Mouse (Mus musculus) large intestine, adult 2 months (tissue): ENCODE results near the gene Vstm4. TPM values are rescaled to one million over a fixed set of nuclear protein-coding genes. Genes with fewer than 3 reads are reported as not detected.

ENCODE experiments used
- DNase-seq: peaks from one replicate; pipeline ENCODE4 v3.0.0-alpha.2; 2012; ENCODE audit warnings: low read depth, low spot score
- WGBS: fragments of 180-500 bp; shearing (Covaris S2); methylation state at CpG from one replicate; pipeline ENCODE4 v1.1.7; 2018; 5-methylcytosine and 5-hydroxymethylcytosine counted together
- polyA plus RNA-seq: library from polyadenylated mRNA; depleted of rRNA; stranded (reverse); fragments of >200 nt; gene quantifications from 2 replicates; pipeline ENCODE4 v1.2.3, GENCODE M21; 2012

The Vstm4 gene
- polyA plus RNA-seq, 1 experiment, result 2.9 TPM

DNA sequence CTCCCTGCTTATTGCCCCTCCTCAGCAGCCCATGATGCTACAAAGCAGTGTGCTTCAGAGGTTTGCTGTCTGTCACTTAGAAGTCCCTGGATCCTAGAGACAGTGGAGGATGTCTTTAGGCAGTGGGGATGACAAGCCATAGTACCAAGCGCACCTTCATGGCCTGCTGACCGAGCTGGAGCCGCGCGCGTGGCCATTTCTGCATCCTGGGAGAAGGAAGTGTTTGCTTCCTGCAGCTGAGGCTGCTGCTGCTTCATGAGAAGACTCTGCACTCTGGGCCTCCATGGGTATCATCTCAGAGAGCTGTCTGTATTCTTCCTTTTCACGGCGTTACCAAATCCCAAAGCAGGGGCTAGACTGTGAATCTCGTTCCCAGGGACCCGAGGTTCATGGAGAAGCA lies 1.8 kb downstream of the Vstm4 start:
- WGBS, result 90% methylated on average over 10 of the region's 10 CpGs

DNA sequence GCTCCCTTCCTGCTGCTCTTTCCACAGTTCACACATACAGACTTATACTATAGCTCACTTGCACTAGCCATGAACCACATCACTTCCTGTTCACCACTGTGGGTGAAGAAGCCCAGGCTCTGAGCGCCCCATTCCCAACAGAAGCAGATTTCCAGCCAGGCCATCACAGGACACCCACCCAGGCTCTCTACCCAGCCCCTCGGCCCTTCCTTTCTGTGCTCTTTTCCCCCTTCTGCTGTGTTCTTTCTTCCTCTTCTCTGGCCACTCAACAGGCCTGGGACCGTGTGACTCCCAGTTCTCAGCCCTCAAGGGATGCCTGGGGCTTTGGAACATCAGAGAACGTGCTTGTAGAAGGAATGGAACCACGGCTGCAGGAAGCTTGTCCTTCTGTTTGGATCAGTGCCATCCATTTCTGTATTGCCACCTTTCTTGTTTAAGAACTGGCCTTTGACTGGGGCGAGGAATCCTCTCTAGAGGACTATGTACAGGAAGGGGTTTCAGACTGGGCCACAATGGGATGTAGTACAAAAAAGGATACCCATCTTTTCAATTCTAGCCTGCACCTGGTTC lies 2.5 kb downstream of the Vstm4 start:
- no peak for DNase-seq
- WGBS, result 68% methylated on average over 6 of the region's 6 CpGs

More for the DNA sequence above, 1.8 kb downstream of the Vstm4 start:
- no peak for DNase-seq

DNA sequence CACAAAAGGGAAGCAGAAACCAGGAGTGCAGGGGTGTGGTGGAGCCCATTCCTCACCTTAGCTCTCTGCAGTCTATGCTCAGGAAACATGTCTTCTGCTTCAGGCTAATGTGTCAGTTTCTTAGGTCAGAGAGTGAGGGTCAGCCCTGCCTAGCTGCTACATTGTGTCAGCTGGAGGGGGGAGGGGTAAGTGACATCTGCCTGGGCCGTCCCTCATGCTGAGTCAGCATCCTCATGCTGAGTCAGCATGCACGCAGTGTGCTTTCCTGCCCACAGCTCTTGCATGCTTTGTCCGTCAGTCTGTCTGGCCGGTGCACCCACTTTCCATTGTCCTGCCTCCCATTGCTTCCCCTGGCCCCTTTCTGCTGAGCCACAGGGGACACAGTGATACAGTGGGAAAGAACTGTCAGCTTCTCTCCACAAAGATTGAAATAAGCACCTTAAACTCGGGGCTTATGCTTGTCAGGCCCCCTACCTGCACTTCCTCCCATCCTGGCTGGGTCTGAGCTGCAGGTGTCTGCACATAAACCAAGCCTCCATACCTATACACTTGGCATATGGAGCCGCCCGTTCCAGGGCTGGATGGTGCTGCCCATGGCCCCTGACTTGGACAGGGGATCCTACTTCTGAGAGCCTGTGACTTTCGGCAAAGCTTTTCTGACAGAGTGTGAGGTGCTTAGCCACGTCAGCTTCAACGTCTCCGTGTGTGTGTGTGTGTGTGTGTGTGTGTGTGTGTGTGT lies 3.4 kb downstream of the Vstm4 start:
- WGBS, result 63% methylated on average over 11 of the region's 11 CpGs
- DNase-seq, result no peak

DNA sequence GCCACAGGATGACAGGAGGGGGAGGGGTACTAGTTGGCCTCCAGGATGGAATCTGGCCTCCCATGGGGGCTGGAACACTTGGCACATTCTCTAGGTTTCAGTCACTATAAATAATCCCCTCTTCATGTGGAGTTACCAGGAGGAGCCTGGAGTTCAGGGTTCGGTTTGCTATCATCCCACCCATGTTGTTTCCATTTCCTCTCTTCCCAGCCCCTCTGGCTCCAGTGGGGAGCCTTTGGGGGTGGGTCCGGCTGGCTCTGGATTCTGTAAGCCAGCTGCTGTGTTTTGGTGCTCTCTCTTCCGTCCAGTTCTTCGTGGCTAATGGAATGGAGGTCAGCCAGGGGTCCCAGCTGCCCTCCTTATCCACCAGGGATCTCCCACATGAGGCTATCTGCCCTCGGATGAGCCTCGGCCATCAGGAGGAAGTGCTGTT lies 4.6 kb downstream of the Vstm4 start:
- no peak for DNase-seq
- 43% methylated on average over 6 of the region's 6 CpGs for WGBS

DNA sequence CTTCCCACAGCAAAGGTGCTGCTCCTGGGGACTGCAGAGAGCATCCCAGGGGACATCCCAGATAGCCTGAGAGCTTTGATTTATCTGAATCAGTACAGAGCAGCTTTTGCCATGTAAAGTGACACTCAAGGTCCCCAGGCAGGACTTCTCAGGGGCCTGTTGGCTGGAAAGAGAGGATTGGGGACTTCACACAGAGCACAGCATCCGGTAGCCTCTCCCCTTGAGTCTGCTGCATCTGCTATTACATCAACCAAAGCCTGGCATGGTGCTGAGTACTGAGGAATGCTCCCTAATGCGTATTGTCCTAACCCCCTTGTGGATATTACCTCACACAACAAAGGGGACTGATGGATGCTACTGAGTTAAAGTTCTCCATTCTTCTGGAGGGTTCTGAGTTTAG lies 5.1 kb downstream of the Vstm4 start:
- DNase-seq, result no peak
- WGBS, result 65% methylated on average over 2 of the region's 2 CpGs

DNA sequence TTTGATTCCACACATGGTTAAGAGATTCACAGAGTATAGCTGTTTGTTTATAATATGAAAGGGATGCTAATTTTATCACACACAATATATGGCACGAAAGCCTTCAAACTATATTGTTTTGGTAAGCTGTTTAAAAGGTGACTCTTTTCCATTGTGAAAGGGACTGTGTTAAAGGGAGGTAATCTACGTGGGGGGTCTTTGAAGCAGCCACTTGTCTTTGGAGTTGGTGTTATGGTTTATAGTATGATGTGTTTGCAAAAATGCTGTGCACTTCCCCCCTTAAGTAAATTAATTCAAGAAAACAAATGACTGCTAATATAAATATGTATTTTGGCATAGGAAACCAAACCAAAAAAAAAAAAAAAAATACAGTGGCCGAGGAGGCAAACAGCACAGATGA lies 8.8 kb downstream of the Vstm4 start:
- no peak for DNase-seq
- 72% methylated on average over 3 of the region's 3 CpGs for WGBS

DNA sequence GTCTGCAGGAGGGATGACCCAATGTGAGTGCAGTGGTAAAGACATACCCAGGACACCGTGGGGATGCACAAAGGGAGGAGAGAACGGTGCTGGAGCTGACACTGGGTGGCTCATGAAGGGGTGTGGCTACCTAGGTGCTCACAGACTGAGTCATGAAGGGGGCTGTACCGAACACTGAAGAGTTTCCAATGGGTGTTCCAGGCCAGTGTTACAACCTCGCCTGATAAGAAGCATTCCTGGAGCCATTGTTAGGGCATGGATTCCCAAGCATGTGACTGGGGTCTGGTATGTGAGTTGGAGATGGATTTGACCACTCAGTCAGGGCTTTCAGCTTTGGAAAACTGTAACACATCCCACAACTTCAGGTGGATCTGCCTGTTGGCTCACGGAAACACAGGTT lies 15.4 kb downstream of the Vstm4 start:
- no peak for DNase-seq
- 62% methylated on average over 5 of the region's 5 CpGs for WGBS

DNA sequence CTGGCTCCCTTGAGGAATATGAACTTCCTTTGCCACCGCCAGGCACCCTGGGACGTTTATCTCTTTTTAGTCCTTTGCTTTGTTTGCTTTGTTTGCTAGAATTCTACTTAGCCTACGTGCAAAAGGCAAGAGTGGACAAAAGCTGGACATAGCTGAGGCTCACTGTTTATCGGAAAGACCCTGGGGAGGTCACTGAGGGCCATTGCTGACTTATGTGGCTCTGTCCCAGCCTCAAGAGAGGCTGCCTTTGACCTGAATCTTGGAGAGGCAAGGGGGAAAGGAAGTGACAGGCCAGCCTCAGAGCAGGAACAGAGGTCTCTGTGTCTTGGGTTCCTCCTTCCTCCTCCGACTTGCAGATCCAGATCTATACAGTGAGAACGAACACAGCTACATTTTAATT lies 21.0 kb downstream of the Vstm4 start:
- no peak for DNase-seq
- 60% methylated on average over 6 of the region's 6 CpGs for WGBS

DNA sequence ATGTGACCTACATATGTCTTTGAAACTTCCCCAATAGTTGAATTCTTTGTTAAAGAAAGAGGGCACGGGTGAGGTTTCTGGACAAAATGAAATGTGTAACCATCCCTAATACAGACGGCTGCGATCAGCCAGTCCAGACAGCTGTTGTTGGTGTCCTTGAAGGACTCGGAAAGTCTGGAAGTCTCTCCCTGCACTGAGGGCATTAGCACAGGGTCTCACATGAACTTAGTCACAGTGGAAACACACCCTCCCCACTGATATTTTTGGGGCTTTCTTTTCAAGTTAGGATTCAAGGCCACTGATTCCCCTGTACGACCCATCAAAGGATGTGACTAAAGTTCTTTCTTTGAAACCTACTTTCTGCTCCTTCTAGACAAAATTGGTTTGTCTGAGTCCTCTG lies 23.8 kb downstream of the Vstm4 start:
- DNase-seq, result no peak
- 78% methylated on average over 5 of the region's 5 CpGs for WGBS

DNA sequence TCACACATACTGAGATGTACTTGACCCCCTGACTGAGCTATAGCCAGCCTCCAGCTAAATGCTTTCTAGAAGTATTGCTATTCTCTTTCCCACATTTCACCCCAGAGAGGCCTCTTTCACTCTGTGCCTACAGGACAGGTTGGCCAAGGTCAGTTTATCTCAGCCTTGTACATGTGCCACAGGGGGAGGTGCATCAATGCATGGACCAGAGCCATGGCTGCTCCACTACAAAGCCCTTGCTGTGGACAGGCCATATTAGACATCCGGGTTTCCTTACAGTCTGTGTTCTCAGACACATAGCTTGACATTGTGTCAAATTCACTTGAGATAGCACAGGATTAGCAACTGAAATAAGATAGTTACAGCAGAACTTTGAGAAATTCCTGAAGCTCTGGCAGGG lies 25.1 kb downstream of the Vstm4 start:
- 64% methylated on average over 1 of the region's 1 CpGs for whole genome bisulfite sequencing
- no peak for DNase-seq

DNA sequence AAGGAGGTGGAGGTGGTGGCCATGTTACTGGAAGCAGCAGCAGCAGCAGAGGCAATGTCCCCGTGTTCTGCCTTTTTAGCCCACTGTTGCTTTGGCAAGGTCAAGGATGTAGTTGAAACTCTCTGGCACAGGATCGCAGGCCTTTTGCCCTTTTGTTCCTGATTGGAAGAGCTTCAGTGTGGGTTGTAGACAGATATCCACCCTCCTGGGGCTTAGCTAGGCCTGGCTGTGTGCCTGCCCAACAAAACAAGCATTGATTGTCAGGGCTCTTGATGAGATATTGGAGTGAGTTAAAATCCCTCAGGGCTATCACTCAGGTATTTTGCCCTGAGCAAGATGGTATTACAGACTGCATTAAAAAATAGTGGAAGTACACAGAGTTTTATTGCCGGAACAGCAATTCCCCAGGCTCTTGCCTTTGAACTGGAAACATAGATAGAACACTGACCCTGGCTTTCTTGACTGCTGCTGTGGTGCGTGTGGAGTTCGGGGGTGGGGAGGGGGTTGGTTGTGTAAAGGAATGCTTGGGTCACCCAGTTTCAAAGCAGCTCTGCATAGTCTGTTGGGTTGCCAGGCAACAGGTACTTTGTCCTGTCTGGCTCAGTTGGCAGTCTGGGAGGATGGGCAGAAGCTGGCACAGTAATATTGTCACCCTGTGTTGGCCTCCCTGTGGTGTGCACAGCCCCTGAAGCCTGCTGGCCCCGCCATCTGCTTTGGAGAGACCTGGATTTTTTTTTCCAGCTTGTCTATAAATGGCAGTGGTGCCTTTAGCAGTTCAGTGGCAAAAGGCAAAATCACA lies 32.5 kb downstream of the Vstm4 start:
- 34% methylated on average over 6 of the region's 6 CpGs for WGBS
- DNase-seq, result no peak

DNA sequence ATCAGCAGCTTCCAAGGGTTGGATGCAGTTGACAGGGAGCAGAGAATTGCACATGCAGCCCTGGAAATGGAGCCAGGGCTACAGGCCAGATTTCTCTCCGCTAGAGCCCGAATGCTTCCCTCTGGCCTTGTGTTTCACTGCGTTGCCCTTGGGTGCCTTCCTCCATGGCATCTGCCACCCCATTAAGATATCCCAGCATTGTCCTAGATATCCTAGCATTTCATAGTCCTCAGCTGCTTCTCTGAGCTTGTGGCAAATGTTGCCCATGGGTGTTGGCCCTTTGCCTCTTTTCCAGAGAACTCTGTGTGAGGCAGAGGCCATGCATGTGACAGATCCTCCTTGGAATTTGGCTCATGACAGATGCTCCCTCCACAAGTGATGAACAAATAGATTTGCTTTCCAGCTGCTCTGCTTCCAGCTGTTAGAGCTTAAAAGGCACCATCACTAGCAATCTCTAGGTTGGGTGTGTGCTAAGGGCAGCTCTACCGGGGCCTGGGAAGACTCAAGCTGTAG lies 37.8 kb downstream of the Vstm4 start:
- 63% methylated on average over 4 of the region's 4 CpGs for WGBS
- DNase-seq, result no peak

DNA sequence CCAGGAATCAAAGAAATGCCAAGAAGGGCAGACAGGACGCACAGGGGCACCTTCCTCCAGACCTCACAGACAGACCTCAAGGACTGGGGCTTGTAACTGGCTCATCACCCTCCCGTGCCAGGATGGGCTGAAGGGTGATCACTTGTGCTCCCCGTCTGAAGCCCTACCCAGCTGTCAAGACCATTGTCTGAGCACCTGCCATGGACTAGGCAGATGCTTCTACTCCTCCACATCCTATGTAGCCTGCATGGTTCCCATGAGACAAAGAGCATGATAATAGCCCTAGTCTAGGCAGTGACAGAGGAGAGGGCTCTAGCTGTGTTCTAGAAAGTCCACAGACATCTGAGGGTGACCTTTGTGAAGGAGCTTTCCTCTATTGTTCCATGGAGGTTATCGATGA lies 38.3 kb downstream of the Vstm4 start:
- 79% methylated on average over 4 of the region's 4 CpGs for WGBS
- DNase-seq, result no peak

DNA sequence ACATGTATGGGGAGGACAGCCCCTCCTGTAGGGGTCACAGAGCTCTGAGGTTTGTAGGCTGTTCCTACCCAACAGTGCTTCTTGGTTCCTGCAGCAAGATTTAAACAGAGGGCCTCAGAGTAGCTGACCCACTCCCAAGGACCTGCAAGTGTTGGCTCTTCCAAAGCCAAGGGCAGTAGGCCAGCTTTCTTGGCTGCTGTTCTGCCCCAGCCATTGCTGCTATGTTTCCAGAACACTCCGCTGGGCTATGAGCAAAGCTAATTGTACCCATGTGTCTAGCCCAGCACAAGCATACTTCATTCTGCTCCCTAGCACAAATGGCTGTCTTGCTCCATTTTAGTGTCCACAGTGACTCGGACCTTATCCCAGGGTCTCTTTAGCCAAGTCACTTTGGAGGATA lies 40.3 kb downstream of the Vstm4 start:
- WGBS, result 82% methylated on average over 2 of the region's 2 CpGs
- no peak for DNase-seq

DNA sequence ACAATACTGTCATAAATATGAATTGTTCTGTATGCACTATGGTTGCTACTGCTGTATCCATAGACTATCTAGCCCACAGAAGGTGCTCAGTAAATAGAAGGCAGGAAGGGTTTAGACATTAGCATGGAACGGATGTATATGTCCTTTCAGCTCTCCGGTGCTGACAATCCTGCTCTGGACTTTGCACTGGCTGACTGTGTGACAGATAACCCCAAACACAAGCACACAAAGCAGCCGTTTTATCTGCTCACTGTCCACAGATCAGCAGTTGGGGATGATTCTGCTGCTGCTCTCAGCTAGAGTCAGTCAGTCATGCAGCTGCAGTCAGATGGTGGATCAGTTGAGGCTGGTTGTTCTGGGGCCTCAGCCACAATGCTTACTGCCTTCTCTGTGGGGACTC lies 46.6 kb downstream of the Vstm4 start:
- WGBS, result 33% methylated on average over 3 of the region's 3 CpGs

DNA sequence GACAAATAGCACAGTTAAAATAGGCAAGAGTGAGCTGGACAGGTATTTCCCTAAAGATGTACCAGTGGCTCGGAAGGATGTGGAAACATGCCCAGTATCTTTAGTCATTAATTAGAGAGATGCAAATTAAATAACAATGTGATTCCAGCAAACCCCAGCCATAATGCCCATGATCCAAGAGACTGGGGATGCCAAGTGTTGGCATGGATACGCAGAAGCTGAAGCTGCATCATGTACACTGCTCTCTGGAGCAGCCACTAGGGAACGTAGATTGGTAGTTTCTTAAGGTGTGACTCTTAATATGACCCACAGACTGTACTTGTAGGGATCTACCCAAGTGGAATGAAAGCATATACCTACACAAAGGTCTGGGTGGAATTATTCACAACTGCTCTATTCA lies 50.0 kb downstream of the Vstm4 start:
- 87% methylated on average over 3 of the region's 3 CpGs for WGBS
- DNase-seq, result no peak

More for the DNA sequence above, 46.6 kb downstream of the Vstm4 start:
- no peak for DNase-seq

DNA sequence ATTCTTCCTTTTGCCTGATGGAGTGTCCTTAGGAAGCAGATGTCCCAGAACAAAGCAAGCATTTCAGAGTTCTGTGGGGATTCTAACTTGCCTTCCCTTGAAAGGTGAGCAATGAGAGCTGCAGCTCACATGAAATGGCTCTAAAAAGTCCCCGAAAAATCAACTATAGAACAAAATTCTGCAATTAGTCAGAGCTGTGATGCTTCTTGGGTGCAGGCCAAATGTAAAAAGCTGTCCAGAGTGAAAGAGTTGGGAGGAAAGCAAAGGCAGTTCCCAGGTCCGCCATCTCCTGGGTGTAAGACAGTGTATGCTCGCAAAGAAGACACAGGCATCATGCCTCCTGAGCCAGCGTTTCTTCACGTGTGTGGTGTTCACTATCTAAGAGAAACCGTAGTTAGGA lies 52.6 kb downstream of the Vstm4 start:
- WGBS, result 83% methylated on average over 6 of the region's 6 CpGs

DNA sequence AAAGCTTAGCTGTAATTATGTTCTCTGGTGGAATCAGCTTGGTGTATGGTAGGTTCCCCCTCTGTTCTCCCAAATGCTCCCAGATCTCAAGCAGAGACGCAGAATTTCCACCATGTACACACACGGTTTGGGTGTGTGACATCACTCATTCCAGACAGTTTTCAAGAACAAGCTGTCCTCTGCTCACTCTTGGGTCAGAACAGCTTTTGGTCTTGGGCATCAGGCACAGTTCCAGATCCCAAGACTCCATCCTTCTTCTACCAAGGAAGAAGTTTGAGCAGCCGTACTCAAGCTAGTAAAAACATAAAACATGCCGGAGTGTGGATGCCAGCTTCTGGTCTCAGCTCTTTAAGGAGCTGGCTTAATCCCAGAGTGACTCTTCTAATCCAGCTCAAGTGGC lies 54.6 kb downstream of the Vstm4 start:
- DNase-seq, result no peak
- 71% methylated on average over 4 of the region's 4 CpGs for WGBS

More for the DNA sequence above, 52.6 kb downstream of the Vstm4 start:
- DNase-seq, result no peak

DNA sequence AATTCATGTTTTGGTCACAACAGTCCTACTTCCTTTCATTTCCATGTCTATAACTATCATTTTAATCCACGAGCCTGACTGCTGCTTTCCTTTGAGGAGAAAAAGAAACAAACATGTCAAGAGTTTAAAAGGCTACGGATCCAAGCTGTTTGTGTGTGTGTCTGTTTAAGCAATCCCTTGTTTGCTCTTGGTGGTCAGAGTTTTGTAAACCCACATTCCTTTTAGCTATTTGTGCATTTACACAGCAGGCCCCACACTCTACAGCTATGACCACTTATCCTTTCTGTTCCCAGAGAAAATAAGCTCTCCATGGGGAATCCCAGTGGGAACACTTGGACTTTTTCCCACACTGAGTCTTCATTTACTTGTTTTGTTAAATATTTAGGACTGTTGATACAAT lies 58.8 kb downstream of the Vstm4 start:
- DNase-seq, result no peak
- WGBS, result 24% methylated on average over 2 of the region's 2 CpGs

DNA sequence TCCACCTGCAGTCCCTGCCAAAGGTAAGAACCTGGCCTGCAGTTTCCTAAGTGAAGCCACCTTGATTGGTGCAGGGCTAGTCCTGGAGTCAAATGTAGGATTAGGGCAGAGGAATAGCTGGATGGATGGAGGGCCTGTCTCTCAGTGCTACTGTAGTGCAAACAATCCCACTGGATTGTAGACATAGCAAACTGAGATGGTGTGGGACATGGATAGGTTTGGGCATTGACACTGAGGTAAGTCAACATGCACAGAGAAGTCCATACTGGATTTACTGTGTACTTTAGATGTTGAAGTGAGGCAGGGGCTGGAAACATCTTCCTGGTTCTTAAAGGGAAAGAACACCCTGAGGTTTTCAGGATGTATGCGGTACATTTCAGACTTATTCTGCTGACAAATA lies 61.4 kb downstream of the Vstm4 start:
- WGBS, result 96% methylated on average over 1 of the region's 1 CpGs
- no peak for DNase-seq

DNA sequence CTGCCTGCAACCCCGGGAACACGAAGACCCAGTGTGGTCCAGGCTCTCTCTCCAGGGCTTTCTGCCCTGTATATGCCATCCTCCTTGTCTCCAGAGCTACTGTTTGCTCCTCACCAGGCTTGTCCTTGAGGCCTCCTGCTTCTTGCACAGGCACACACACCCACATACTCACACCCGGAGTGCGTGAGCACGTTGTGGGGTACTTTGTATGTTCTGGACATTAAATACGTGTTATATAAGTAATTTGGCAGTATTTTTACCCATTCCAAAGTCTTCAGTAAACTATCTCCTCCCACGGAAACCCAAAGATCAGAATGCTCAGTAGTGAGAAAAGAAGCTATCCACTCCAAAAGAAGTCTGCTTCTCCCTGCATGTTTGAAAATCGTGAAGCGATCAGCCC lies 67.3 kb downstream of the Vstm4 start:
- WGBS, result 73% methylated on average over 9 of the region's 9 CpGs
- DNase-seq, result no peak
